Mouse (Mus musculus) hematopoietic stem cell, adult 5-6 weeks (primary cell): ENCODE results near the gene Npy1r. TPM values are rescaled to one million over a fixed set of nuclear protein-coding genes. Genes with fewer than 3 reads are reported as not detected.

Experiments used
- total RNA-seq: library from RNA; stranded (forward); fragments of 172-1452, 232-1000 nt; gene quantifications from 2 replicates; pipeline ENCODE4 v1.2.3, GENCODE M21; 2017

Gene Npy1r
- total RNA-seq, 1 experiment from 2014 or later: not detected

Other genes with a start within 250 kb of the Npy1r start
- gene Tma16, start 210.7 kb upstream of the Npy1r start, total RNA-seq: 45.2 and 50.4 TPM in 2 replicates
- gene Tktl2, start 185.4 kb upstream of the Npy1r start, total RNA-seq: not detected in 2 replicates
- gene Npy5r, start 9.1 kb upstream of the Npy1r start, total RNA-seq: not detected in 2 replicates
- 14.2 and 15.5 TPM in 2 replicates for gene Naf1, start 163.0 kb downstream of the Npy1r start, total RNA-seq